Mouse (Mus musculus): ENCODE measurements around the gene Wfdc12. TPM values are rescaled to one million over a fixed set of nuclear protein-coding genes. Genes with fewer than 3 reads are reported as not detected.

Wfdc12 gene
- polyA plus RNA-seq, 1 experiment from 2014 or later = not detected

GRCm38 (mm10) chr2:164174649-164175395 is 15.6 kb downstream of the Wfdc12 start:
- no peak overlapping the region for H3K27ac ChIP-seq
- no peak overlapping the region for H3K4me3 ChIP-seq
- H3K4me1 ChIP-seq = peaks cover 8% of the 10 kb centered on the region; the same call in 1 of the 2 replicates
- H3K27me3 ChIP-seq (replicated peaks) = peaks cover 49% of the 10 kb centered on the region
- WGBS (ENCODE audit: insufficient replicate concordance) = 53% methylated on average over 8 of the region's 8 CpGs
- H3K9me3 ChIP-seq (replicated peaks) = no peaks in the 10 kb centered on the region
- H3K36me3 ChIP-seq = no peaks in the 10 kb centered on the region
- no peak overlapping the region for H3K9ac ChIP-seq
- no peak overlapping the region for H3K4me2 ChIP-seq
- ATAC-seq = no peak

DNA sequence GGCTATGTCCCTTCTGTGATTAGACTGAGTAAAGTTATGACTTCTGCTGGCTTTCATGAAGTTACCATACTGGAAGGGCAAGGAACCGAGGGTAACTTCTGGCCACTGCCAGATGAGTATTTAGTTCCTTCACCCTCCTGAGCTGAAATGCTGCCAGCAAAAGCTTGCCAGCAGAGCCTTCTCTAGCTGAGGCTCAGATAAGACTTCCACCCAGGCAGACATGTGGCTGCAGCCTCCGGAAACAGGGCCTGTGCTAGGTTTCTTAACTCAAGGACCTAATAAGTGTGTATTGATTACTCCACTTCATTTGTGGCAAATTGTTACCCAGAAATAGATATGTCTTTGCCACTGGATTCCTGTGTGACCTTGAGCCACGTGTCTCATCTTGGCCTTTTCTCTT is 17.0 kb downstream of the Wfdc12 start:
- Histone ChIP-seq H3K9me3 (replicated peaks) (no peaks in the 10 kb centered on the region), H3K4me3 (no peak overlapping the region), H3K36me3 (no peaks in the 10 kb centered on the region), H3K9ac (no peak overlapping the region), H3K27ac (no peak overlapping the region), H3K4me1 (peaks cover 10% of the 10 kb centered on the region), H3K4me2 (no peak overlapping the region), H3K27me3 (replicated peaks) (peaks cover 61% of the 10 kb centered on the region)
- ATAC-seq = no peak
- 51% methylated on average over 3 of the region's 3 CpGs for WGBS (ENCODE audit: insufficient replicate concordance)

DNA sequence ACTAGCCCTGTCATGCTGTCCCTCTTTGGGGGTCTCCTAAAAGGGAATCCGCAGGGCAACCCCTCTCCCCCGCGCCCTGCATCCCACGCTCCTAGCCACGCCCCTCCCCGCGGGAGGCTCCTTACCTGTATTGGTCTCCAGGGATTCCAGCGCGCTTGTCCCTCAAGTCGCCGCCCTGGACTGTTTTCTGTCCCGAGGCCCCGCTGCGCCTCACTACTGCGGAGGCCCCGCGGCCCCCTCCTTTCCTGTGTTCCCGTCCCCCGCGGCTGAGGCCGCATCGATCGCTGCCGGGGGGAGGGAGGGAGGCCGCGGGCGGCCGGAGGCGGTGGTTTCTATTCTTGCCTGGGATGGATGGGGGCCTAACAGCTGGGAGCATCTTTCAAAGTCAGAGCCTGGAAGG is 19.5 kb downstream of the Wfdc12 start, which contains the start of gene Kcns1:
Kcns1 (minus strand) TSS at position 212 of the 400 bp plus-strand sequence.
- no peaks in the 10 kb centered on the region for H3K9me3 ChIP-seq (replicated peaks)
- under 1% methylated on average over 22 of the region's 29 CpGs for WGBS (ENCODE audit: insufficient replicate concordance)
- H3K36me3 ChIP-seq = no peaks in the 10 kb centered on the region
- H3K9ac ChIP-seq = no peak within 1 kb of the TSS
- H3K27ac ChIP-seq = no peak within 1 kb of the TSS
- no peak for ATAC-seq
- H3K4me2 ChIP-seq = peak within 1 kb of the TSS; percentile 53
- H3K4me1 ChIP-seq = peaks cover 14% of the 10 kb centered on the region
- H3K4me3 ChIP-seq = peak within 1 kb of the TSS; percentile 31
- peaks cover 83% of the 10 kb centered on the region for H3K27me3 ChIP-seq (replicated peaks)

GRCm38 (mm10) chr2:164170326-164170725 is 20.1 kb downstream of the Wfdc12 start:
- Histone ChIP-seq H3K36me3 (no peaks in the 10 kb centered on the region), H3K4me2 (no peak overlapping the region), H3K27me3 (replicated peaks) (peaks cover 89% of the 10 kb centered on the region), H3K4me3 (no peak overlapping the region), H3K4me1 (peaks cover 14% of the 10 kb centered on the region), H3K9ac (no peak overlapping the region), H3K9me3 (replicated peaks) (no peaks in the 10 kb centered on the region), H3K27ac (no peak overlapping the region)
- ATAC-seq = no peak
- 17% methylated on average over 11 of the region's 11 CpGs for WGBS (ENCODE audit: insufficient replicate concordance)

GRCm38 (mm10) chr2:164168571-164168946 is 21.8 kb downstream of the Wfdc12 start:
- H3K36me3 ChIP-seq = no peaks in the 10 kb centered on the region
- ATAC-seq = no peak
- H3K9me3 ChIP-seq (replicated peaks) = no peaks in the 10 kb centered on the region
- H3K4me2 ChIP-seq = peak overlapping the region; percentile 51
- no peak overlapping the region for H3K27ac ChIP-seq
- no peak overlapping the region for H3K9ac ChIP-seq
- H3K4me3 ChIP-seq = peak overlapping the region; percentile 29
- H3K27me3 ChIP-seq (replicated peaks) = peaks cover 90% of the 10 kb centered on the region
- peaks cover 14% of the 10 kb centered on the region for H3K4me1 ChIP-seq
- WGBS (ENCODE audit: insufficient replicate concordance) = 13% methylated on average over 41 of the region's 42 CpGs

- Histone ChIP-seq H3K4me3 (peak overlapping the region; percentile 29), H3K4me2 (peak overlapping the region; percentile 51), H3K4me1 (peaks cover 14% of the 10 kb centered on the region), H3K36me3 (no peaks in the 10 kb centered on the region), H3K9me3 (replicated peaks) (no peaks in the 10 kb centered on the region), H3K9ac (no peak overlapping the region), H3K27ac (no peak overlapping the region), H3K27me3 (replicated peaks) (peaks cover 84% of the 10 kb centered on the region)
- 11% methylated on average over 85 of the region's 90 CpGs for WGBS (ENCODE audit: insufficient replicate concordance)
- ATAC-seq = no peak
These were observed 22.4 kb downstream of the Wfdc12 start for GRCm38 (mm10) chr2:164167752-164168570.

GRCm38 (mm10) chr2:164164941-164165340 is 25.5 kb downstream of the Wfdc12 start:
- no peak overlapping the region for H3K4me2 ChIP-seq
- H3K4me1 ChIP-seq = peaks cover 6% of the 10 kb centered on the region; the same call in 1 of the 2 replicates
- H3K36me3 ChIP-seq = no peaks in the 10 kb centered on the region
- peaks cover 56% of the 10 kb centered on the region for H3K27me3 ChIP-seq (replicated peaks)
- no peaks in the 10 kb centered on the region for H3K9me3 ChIP-seq (replicated peaks)
- 86% methylated on average over 5 of the region's 5 CpGs for WGBS (ENCODE audit: insufficient replicate concordance)
- H3K4me3 ChIP-seq = no peak overlapping the region
- ATAC-seq = no peak
- no peak overlapping the region for H3K27ac ChIP-seq
- H3K9ac ChIP-seq = no peak overlapping the region

GRCm38 (mm10) chr2:164161515-164162055 is 28.8 kb downstream of the Wfdc12 start:
- ATAC-seq = no peak
- Histone ChIP-seq H3K27ac (no peak overlapping the region), H3K4me3 (no peak overlapping the region), H3K4me1 (no peaks in the 10 kb centered on the region; the same call in 1 of the 2 replicates), H3K4me2 (no peak overlapping the region), H3K27me3 (replicated peaks) (peaks cover 23% of the 10 kb centered on the region), H3K9me3 (replicated peaks) (no peaks in the 10 kb centered on the region), H3K9ac (no peak overlapping the region), H3K36me3 (no peaks in the 10 kb centered on the region)
- 75% methylated on average over 11 of the region's 11 CpGs for WGBS (ENCODE audit: insufficient replicate concordance)

DNA sequence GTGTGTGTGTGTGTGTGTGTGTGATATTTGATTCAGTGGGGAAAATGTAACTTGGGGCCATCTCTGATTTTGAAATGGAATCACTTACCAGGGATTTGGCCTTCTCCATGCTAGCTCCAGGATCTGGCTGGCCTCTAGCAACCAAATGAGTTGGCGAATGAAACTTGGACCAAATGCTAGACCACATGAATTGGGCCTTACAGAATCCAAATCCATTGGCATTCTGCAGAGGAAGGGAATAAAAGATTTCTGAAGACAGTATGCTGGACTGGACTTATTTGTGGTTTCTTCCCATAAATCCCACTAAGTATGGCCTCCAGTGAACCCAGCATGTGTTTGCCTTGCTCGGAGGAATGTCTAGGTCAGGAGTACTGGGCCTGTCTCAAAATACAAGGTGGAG is 31.6 kb downstream of the Wfdc12 start:
- WGBS (ENCODE audit: insufficient replicate concordance) = 70% methylated on average over 2 of the region's 2 CpGs
- Histone ChIP-seq H3K4me1 (no peaks in the 10 kb centered on the region; the same call in 1 of the 2 replicates), H3K9ac (no peak overlapping the region), H3K4me2 (no peak overlapping the region), H3K4me3 (no peak overlapping the region), H3K36me3 (peaks cover 9% of the 10 kb centered on the region; the same call in 1 of the 2 replicates), H3K27me3 (replicated peaks) (no peaks in the 10 kb centered on the region), H3K27ac (no peak overlapping the region), H3K9me3 (replicated peaks) (no peaks in the 10 kb centered on the region)
- ATAC-seq = no peak

- no peak for ATAC-seq
- no peaks in the 10 kb centered on the region for H3K4me1 ChIP-seq
- no peaks in the 10 kb centered on the region for H3K27me3 ChIP-seq (replicated peaks)
- H3K4me3 ChIP-seq = no peak overlapping the region
- no peaks in the 10 kb centered on the region for H3K9me3 ChIP-seq (replicated peaks)
- H3K36me3 ChIP-seq = peaks cover 36% of the 10 kb centered on the region
- 81% methylated on average over 7 of the region's 7 CpGs for WGBS (ENCODE audit: insufficient replicate concordance)
- H3K27ac ChIP-seq = no peak overlapping the region
- no peak overlapping the region for H3K9ac ChIP-seq
- no peak overlapping the region for H3K4me2 ChIP-seq
These were observed 34.2 kb downstream of the Wfdc12 start for GRCm38 (mm10) chr2:164156158-164156557.

DNA sequence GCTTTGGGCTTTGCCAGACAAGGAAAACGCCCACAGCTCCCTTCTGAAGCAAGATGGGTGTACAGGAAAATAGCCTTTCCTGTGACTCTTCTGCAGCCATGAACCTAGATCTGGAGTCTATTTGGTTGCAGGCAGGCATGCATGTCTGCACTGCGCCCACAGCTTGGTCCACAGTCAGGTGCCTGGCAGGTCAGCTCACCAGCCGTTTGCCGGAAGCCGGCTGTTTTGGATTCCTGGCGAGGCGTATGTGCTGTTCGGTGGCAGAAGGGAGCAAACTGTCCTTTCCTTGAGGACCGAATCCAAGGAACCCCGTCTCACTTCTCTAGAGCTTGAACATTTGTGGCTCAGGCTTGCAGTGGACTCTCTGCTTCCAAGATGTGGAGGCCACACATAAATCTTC is 36.4 kb downstream of the Wfdc12 start:
- no peak overlapping the region for H3K4me3 ChIP-seq
- no peak for ATAC-seq
- H3K27me3 ChIP-seq (replicated peaks) = no peaks in the 10 kb centered on the region
- no peak overlapping the region for H3K9ac ChIP-seq
- H3K36me3 ChIP-seq = peaks cover 44% of the 10 kb centered on the region
- H3K4me2 ChIP-seq = no peak overlapping the region
- H3K9me3 ChIP-seq (replicated peaks) = no peaks in the 10 kb centered on the region
- no peaks in the 10 kb centered on the region for H3K4me1 ChIP-seq
- H3K27ac ChIP-seq = no peak overlapping the region
- WGBS (ENCODE audit: insufficient replicate concordance) = 84% methylated on average over 10 of the region's 10 CpGs

DNA sequence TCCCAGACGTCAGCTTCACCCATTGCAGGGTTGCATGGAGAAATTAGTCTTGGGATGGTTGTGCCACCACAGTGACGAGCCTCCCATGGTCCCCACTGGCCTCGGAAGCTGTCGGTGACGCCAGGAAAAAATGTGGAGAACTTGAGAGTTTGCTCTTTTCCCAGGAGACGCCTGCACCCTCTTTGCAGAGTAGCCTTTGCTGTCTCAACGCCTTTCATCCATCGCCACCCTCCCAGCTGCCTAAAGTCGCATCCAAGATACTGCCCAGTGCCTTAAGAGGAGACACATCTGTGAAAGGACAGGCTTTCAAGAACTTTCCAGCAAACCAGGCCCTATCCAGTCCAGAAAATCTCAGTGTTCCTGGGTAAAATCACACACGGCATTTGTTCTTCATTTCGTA is 38.1 kb downstream of the Wfdc12 start:
- Histone ChIP-seq H3K4me3 (no peak overlapping the region), H3K9ac (no peak overlapping the region), H3K27ac (no peak overlapping the region), H3K4me2 (no peak overlapping the region), H3K9me3 (replicated peaks) (no peaks in the 10 kb centered on the region), H3K4me1 (no peaks in the 10 kb centered on the region), H3K36me3 (peaks cover 50% of the 10 kb centered on the region), H3K27me3 (replicated peaks) (no peaks in the 10 kb centered on the region)
- WGBS (ENCODE audit: insufficient replicate concordance) = 86% methylated on average over 11 of the region's 11 CpGs
- ATAC-seq = no peak

Measured in liver, embryonic 12.5 days (tissue).